Mouse (Mus musculus): ENCODE data around the gene Casq2.

Gene Casq2

DNA sequence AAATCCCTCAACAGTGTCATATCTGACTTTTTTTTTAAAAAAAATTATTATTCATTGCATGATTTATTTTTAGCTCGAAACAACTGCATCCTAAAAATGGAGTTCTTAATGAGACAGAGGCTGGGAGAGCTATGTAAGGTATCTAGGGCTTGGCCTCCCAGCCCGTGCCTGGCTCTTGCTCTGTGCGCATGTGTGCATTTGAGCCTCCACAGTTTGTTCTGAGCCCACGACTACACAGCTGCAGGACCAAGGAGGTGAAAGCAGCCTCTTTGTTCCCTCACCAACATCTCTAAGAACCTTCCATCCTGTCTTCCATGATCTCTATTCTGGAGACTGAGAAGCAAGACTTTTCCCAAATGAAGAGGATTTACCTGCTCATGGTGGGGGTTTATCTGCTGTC is at the start of gene Casq2:
TSS of gene Casq2 (plus strand) at position 133 of the 400 bp plus-strand sequence.
- no peak for DNase-seq (ENCODE audit: low spot score in 2 of 2)

DNA sequence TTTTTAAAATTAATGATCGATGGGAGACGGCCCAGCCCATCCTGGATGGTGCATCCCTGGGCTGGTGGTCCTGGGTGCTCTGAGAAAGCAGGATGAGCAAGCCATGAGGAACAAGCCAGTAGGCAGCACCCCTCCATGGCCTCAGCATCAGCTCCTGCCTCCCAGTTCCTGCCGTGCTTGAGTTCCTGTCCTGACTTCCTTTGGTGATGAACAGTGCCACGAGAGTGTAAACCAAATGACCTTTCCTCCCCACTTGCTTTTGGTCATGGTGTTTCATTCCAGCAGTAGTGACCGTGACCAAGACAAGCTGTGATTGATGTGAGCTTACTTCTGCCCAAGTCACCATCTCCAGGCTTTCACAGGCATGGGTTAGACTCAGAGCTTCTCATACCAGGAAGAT is 48.4 kb upstream of the Casq2 start:
- DNase-seq (ENCODE audit: low spot score in 2 of 2): no peak

DNA sequence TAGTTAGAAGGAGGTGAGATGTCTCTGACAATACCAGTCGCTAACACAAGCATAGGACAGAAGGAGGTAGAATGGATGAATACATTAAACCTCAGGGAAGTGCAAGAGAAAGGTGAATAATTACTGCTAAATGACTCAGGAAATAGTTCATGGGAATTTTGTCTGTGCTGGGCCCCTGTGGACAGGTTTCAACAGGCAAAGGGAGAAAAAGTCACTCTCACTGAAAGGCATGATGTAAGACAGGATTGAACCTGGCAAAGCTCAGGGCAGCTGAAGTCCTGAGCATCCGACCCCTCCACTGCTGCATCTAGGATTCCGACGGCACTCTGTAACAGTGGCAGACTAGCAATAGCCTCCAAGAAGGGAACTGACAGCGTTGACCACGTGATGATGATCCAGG is 47.6 kb upstream of the Casq2 start:
- DNase-seq (ENCODE audit: low spot score in 2 of 2): no peak

DNA sequence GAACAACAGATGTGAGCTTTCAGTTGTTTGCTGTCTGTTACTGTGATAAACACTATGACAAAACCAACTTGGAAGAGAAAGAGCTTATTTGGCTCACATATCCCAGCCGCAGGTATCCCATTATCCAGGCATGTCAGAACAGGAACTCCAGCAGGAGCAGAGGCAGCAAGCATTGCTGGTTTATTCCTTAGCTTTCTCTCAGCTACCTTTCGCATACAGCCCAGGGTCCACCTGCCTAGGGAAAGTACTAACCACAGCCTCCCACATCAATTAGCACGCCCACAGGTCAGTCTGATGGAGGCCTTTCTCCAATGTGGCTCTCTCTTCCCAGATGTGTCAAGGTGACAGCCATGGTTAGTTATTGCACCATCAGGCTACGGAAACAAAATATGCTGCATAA is 44.6 kb upstream of the Casq2 start:
- DNase-seq (ENCODE audit: low spot score in 2 of 2): no peak

DNA sequence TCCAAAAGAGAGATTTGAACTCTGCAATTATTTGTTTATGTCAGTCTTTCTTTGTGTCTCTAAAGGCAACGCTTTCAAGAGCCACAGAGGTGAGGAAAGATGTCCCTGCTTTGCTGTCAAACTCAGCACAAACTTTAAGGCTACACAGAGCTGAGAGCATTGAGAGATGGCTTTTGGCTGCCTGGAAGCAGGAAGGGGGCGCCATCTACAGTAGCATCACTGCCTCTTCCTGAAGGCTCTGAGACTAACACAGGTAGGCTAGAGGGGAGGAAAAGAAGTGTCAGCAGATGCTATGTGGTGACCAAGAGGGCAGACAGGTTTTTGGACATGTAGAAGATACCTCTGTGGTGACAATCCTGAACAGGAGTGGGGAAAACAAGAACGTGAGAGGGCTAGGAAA is 41.1 kb upstream of the Casq2 start:
- DNase-seq (ENCODE audit: low spot score in 2 of 2): no peak

DNA sequence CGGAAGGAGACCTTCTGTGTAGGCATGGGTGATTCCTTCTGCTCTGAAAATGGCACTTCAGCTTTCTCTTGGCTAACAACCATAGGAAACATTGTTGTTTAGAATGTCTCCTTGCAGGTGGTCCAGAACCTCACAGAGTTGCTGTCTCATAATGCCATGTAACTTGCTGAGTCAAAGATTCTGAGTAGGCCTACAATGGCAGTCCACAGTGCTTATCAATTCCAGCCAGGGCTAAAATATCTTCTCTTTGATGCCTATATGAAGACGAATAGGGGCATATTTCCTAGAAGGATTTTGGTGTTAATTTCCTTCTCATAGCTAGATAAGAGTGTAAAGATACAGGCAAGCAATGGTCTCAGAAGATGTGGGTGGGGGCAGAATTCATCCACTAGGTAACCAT is 38.7 kb upstream of the Casq2 start:
- no peak for DNase-seq (ENCODE audit: low spot score in 2 of 2)

DNA sequence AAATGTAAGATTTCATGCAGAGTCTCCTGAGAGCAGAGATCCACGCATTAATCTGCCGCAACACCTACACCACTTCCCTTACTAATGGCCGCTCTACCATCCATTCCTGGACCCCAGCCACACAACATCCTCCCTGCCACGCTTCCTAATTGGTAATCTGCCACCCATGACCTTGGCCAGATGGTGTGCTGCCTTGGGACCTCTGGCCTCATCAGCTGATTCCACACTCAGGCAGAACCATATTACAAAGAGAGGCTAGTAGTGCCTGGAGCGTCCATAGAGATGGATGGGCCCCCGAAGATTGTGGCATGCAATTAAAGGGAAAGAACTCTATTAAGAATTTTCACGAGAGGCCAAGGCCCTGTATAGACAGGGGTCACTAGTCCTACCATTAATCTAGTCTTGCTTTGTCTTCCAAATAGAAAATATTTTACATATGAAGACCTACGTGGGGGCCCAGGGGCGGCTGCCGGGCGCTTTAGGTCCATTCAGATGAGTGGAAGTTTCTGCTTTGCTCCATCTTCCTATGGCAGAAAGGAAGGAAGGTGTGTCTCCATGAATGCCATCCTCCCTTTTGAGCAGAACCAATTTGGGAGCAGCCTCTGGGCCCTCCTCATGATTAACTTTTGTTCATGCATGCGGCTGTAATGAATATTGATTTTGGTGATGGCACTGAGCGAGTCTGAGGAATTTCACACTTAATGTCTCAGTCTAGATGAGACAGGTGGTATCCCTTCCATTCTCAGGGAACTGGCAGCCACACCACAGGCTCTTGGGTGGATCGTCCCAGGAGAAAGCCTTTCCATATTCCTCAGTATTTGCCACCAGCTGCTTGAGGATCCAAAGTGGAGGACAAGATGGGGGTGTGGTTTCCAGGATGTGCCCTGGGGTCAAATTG is 36.8 kb upstream of the Casq2 start:
- DNase-seq (ENCODE audit: low spot score in 2 of 2): no peak

DNA sequence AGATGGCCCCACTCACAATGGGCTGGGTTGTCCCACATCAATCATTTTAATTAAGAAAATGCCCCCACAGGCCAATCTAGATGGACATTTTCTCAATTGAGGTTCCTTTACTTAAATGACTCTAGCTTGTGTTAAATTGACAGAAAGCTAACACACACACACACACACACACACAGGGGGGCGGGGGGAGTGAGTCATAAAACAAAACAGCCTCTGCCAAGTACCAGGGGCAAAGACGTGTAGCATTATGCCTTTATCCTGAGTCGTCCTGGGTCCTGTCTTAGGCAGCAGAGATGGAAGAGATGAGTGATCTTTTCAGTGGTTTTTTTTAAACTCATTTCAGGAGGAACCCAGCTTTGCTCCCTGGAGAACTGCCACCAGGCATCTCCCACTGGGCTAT is 34.2 kb upstream of the Casq2 start:
- no peak for DNase-seq (ENCODE audit: low spot score in 2 of 2)

DNA sequence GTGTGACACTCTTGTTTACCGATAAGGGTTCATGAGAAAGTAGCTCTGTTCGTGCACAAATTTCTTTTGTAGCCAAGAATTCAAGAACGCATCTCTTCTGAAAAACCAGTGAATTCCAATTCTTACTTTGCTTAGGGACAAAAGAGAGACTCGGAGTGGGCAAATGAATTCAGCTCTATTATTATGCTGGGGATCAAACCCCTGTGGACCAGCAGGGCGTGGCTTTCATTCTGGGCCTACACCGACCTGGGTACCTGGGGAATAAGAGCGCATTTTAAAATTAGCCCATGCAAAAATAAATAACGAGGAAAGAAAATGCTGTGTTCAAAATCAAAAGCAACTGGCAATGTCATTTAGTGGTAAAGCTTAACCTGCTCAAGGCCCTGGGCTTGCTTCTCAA is 32.9 kb upstream of the Casq2 start:
- DNase-seq (ENCODE audit: low spot score in 2 of 2): no peak

DNA sequence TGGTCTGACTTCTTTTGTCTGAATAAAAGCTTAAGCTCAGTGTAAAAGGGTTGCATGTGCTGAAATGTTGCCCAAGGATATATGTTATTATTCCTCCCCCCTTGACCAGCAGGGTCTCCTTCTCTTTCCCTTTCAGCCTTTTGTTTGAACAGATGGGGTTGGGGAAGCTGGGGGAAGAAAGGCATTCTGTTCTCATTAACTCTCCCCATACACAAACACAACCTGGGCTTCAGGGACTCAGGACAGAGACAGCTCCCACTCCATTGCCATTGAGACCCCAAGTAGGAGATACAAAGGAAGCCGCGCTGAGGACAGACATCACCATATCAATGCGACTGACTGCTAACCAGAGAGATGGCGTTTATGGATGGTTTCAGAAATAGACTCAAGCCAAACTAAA is 30.3 kb upstream of the Casq2 start:
- no peak for DNase-seq (ENCODE audit: low spot score in 2 of 2)

DNA sequence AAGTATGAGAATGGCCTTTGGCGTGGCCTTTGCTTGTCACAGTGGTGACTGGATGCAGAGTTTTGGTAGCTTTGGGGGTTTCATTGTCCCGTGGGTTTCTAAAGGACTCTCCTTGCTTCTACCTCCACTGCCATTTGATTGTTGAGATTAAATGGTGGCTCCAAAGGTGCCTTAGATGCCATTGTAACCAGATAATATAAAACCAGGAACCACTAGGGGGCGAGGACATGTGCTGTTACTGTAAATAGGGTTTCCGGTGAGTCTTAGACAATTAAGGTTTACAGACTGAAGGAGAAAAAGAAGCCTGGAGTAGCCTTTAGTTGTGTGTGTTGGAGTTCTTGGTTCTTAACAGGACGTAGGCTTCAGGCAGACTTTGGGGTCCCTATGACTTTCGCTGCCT is 26.1 kb upstream of the Casq2 start:
- peak in 1 of 2 experiments; percentile 7 for DNase-seq (ENCODE audit: low spot score in 2 of 2)

DNA sequence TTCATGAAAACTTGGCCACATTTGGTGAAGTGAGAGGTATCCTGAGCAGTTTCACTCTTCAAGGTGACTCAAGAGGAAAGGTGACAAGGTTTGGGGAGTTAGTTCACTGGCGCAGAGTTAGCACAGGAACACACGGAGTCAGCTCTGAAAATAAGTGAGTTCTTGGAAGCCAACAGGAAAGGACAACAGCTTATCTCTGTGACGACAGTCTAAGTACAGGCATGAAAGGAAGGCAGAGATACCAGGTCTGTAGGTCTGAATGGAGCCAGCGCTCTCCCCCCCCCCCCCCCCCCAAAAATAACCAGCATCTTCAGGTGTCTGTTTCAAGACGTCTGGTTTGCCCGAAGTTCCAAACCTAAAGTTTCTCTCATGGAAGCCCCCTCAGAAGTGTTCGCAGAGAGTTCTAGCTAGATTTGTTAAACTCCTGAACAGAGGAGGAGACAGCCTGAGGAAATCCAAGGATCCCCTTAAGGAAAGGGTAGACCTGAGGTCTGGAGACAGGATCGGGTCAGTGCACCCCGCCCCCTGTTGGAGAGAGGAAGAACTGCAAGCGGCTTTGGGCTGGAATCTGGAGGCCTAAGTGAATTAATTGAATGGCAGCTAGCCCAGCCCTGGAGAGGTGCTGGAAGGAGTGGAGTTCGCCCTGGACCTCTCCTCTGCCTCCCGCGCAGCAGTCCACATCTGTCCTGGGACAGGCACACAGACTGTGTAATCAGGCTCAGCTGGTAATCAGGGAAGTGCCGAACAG is 24.1 kb upstream of the Casq2 start:
- DNase-seq (ENCODE audit: low spot score in 2 of 2): peak in 1 of 2 experiments; percentile 36

DNA sequence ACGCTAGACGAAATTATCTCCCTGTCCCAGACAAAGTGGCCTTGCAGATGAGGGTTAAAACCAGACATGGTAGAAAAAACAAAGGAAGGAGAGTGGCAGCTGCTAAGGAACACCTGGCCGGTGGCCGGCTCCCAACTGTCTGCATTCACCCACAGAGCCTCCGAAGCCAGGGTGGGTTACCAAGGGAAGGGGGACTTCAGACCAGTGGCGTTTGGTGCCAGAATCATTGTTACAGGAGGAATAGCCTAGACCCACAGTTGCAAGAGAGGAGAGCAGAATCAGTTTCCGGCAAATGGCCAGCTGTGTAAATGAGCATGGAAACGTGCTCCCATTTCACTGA is 23.6 kb upstream of the Casq2 start:
- DNase-seq (ENCODE audit: low spot score in 2 of 2): no peak

DNA sequence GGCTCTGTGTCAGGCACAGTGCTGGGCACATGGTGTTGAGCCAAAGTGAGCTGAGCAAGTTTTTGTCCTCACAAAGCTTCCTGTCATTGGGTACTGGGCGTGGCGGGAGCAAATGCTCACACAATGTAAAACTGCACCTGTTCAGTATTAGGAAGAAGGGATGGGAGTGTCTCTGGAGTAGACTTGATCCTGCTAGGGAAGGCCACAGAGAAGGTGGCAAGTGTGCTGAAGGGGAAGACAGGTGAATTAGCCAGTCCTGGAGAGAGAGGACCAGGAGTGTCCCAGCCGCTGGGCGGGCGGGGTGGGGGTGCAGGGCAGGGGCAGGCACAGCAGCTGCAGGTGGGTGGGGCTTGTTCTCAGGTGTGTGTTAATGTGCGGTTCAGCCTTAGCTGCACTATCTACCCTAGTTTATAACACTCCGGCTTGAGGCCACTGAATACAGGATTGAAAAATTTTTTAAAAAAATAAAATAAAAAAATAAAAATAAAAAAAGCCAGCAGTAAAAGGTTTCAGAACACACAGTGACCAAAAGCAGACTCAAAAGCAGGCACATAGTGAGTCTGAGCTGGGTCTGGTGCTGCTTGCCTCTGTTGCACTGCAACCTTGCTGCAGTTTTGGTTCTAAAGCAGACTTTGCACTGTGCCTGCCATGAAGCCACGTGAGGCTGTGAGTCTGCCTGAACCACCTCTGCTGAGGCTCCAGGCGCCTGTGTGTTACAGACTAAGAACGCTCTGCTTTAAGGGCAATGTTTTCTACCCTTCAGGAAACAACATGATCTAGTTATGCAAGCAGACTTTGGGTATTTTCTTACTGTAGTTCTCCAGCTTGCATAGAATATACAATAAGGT is 22.7 kb upstream of the Casq2 start:
- DNase-seq (ENCODE audit: low spot score in 2 of 2): no peak

DNA sequence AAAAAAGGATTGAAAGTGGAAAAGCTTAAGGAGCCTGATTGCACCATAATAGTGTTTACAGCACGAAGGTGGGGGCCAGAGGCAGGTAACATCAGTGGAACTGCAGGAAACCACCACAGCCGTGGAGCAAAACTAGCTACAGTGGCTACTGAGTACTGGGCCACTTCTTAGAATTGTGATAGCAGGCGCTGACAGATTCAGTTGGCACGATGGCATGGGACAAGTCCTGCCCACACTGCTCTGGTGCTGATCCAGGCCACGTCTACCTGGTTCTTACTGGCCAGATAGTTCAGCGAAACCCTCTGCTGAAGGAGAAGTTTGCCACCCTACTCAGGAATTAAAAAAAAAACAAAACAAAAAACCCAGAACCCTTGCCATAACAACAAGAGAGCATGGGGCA is 21.6 kb upstream of the Casq2 start:
- DNase-seq (ENCODE audit: low spot score in 2 of 2): no peak

DNA sequence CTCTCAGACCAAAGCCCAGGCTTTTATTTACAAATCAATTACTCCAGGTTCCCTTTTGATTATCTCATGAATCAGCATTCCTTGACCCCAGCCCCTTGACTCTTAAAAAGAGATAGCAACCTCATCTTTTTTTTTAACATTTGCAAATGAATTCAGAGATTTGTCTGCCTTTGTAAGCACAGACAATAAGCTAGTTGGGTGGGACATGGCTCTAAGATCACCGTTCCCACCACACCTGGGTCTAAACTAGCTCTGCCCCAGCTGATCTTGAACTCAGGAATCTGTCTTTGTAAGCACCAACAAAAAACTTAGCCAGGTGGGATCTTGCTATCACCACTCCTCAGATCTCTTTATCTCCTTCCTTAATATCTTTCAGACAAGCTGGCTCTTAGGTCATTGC is 18.9 kb upstream of the Casq2 start:
- no peak for DNase-seq (ENCODE audit: low spot score in 2 of 2)

DNA sequence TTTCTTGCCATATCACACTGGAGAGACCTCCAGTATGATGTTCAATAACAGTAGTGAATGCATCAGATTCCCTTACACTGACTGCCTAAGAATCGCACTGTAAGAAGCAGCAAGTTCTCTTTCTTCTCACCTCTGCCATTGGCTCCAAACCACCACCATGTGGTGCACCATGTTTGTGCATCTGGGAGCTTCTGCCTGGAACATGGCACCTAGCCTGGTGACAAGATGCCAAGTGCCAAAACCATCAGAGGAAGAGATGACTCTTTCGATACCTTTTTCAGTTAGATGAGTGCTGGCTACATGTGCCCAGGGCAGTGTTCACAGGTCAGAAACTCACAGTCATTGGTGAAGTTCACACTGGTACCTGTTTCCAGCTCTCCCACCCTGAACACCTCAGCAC is 18.4 kb upstream of the Casq2 start:
- DNase-seq (ENCODE audit: low spot score in 2 of 2): no peak

DNA sequence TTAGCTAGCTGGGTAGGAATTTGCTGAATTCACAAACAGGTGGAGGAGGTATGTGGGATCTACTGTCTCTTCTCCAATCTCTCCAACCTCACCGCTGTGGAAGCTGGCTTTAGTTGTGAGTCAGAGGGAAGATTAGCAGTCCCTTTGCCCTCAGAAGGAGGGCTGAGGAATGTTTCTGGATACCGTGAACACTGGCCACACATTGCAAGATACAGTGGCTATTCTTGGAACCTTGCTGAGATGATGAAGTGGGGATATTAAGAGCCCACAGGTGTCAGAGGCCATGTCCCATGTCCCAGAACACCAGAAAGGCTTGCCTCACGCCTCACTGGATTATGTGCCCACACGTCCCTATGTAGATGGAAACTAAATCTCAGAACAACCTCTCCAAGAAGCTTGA is 17.0 kb upstream of the Casq2 start:
- DNase-seq (ENCODE audit: low spot score in 2 of 2): no peak

DNA sequence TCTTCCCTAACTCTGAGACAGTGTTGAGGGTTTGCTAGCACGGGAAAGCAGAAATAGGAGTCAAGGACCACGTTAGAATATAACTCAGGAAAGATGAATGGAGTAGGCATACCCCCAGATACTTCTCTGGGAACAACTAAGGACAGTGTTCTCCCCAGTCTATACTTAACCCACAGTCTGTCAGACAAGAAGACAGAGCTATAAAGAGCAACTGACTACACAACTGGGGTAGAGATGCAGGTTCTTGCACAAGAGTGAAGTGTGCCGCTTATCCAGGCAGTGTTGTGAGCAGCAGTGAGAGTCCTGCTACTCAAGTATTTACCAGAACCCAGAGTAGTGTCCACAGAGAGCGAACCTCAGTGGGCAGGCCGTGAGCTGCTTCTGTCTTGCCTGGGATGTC is 16.5 kb upstream of the Casq2 start:
- DNase-seq (ENCODE audit: low spot score in 2 of 2): no peak

DNA sequence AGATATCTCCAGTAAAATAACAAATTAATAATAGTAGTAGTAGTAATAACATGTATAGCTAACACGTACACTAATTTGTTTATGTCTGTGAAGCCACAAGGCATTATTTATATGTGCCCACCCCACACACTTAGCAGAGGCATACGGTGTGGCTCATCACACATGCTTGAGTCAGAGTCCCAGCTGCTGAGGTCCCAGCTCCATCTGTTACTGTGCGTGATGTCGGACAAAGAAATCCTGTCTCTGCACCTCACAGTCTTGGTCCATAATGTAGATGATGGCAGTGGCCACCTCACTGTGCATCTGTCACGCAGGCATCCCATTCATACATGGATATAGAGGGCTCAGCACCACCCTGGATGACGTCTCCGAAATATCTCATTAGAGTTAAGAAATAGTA is 15.9 kb upstream of the Casq2 start:
- no peak for DNase-seq (ENCODE audit: low spot score in 2 of 2)

DNA sequence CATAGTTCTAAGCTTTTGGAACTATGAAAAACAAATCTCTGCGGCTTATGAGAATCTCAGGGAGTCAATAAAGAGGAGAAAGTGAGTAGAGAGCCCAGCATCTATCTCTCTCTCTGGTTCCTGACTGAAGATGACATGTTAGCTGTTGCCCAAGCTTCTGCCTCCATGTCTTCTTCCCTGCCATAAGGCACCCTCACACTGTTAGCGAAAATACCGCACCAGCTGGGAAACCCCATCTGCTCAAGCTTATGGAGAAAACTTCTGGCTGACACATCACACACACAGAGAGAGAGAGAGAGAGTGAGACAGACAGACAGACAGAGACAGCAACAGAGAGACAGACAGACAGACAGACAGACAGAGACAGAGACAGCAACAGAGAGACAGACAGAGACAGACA is 15.2 kb upstream of the Casq2 start:
- DNase-seq (ENCODE audit: low spot score in 2 of 2): no peak

DNA sequence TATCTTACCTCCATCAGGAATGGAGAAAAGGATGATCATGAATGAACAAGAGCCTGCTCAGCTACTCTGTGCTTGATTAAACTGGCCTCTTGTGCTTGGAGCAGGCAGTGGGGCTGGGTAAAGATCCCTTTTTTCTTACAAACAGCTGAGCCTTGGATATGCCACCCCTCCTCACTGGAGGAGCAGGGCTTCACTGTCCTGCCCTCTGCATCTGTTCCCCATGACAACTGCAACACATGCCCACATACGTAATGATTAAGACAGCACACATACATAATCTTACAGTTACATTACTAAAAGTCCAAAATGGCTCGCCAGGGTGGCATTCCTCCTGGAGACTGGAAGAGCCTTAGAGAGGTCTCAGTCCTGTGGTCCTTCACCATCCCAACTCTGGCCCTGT is 6.8 kb upstream of the Casq2 start:
- DNase-seq (ENCODE audit: low spot score in 2 of 2): no peak
